Mouse (Mus musculus): ENCODE measurements around the gene Tyw3. TPM values are rescaled to one million over a fixed set of nuclear protein-coding genes. Genes with fewer than 3 reads are reported as not detected.

Gene Tyw3
- 2.9 and 3.4 TPM in 2 replicates for polyA plus RNA-seq (2012; rRNA removed)

GRCm38 (mm10) chr3:154596934-154597554 is at the start of gene Tyw3:
Gene Tyw3 (minus strand): TSS chr3:154597104.

DNA sequence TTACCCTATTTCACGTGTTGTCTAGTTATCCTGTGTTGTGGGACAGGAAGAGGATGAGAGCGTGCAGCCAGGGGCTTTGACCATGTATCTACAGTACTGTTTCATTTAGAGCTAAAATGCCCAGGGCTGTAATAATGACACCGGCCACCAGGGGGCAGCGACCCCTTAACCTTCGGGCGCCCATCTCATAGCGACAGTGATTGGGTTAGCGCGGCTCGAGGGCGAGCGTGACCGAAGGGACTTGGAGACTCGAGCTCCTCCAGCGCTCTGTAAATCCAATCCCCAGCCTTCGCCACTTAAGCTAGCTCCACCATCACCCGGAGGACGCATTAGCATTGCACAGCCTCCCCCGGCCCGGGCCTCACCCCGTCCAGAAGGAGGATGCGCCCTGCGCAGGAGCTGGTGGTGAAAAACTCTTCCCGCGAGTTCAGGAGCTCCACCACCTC is 393 bp downstream of the Tyw3 start, which contains the start of gene Cryz:
Gene Cryz (plus strand): TSS at position 224 of the 446 bp plus-strand sequence.

Other genes starting within 250 kb of the Tyw3 start
- gene Cryz, start 393 bp downstream of the Tyw3 start, polyA plus RNA-seq (2012; rRNA removed): 15.1 and 15.6 TPM in 2 replicates
- gene Erich3, start 66.8 kb upstream of the Tyw3 start, polyA plus RNA-seq (2012; rRNA removed): 0.02 TPM in 2 replicates